Mouse (Mus musculus) forebrain, embryonic 13.5 days (tissue): ENCODE data around the gene Tns2. TPM values are rescaled to one million over a fixed set of nuclear protein-coding genes. Genes with fewer than 3 reads are reported as not detected.

Experiments used
- ATAC-seq: fragments of 200-750 bp; cut with Nextera tagmentation; 2 replicates; pipeline ENCODE4 v1.8.0; 2017
- H3K27ac ChIP-seq: fragments of 300-500 bp; sonication (generic); 2 replicates; pipeline ENCODE4 v1.5.1; 2015; ENCODE audit warnings: inconsistent platforms, mild to moderate bottlenecking, moderate library complexity
- H3K27me3 ChIP-seq: fragments of 300-500 bp; sonication (generic); 2 replicates; pipeline ENCODE4 v1.6.1; 2015; ENCODE audit warnings: mild to moderate bottlenecking, inconsistent platforms
- H3K36me3 ChIP-seq: fragments of 300-500 bp; sonication (generic); 2 replicates; pipeline ENCODE4 v1.6.1; 2015; ENCODE audit warnings: mild to moderate bottlenecking, inconsistent platforms; ENCODE audit not compliant: poor library complexity, severe bottlenecking
- H3K4me1 ChIP-seq: fragments of 300-500 bp; sonication (generic); 2 replicates; pipeline ENCODE4 v1.6.1; 2015; ENCODE audit warnings: inconsistent platforms
- H3K4me2 ChIP-seq: fragments of 300-500 bp; sonication (generic); 2 replicates; pipeline ENCODE4 v1.6.1; 2015; ENCODE audit warnings: inconsistent platforms, mild to moderate bottlenecking, moderate library complexity
- H3K4me3 ChIP-seq: fragments of 300-500 bp; sonication (generic); 2 replicates; pipeline ENCODE4 v1.5.1; 2015; ENCODE audit warnings: mild to moderate bottlenecking, inconsistent platforms
- H3K9ac ChIP-seq: fragments of 300-500 bp; sonication (generic); 2 replicates; pipeline ENCODE4 v1.6.1; 2015; ENCODE audit warnings: mild to moderate bottlenecking, inconsistent platforms
- H3K9me3 ChIP-seq: fragments of 300-500 bp; sonication (generic); replicated peaks from 2 replicates; pipeline ENCODE4 v1.6.1; 2016; ENCODE audit warnings: inconsistent platforms
- WGBS: fragments of 180-500 bp; shearing (Covaris S2); methylation state at CpG from one replicate; pipeline ENCODE4 v1.1.7; 2015; 5-methylcytosine and 5-hydroxymethylcytosine counted together
- polyA plus RNA-seq: library from polyadenylated mRNA; unstranded; fragments of >200 nt; fragmentation: Nextera tagmentation; extraction: Ambion mirVana; gene quantifications from 2 replicates; pipeline ENCODE4 v1.2.1, GENCODE M21; 2015

Tns2 gene
- polyA plus RNA-seq, 1 experiment from 2014 or later = 4.5 TPM

- WGBS = 79% methylated on average over 8 of the region's 8 CpGs
- no peak overlapping the region for H3K4me3 ChIP-seq
- H3K9ac ChIP-seq = no peak overlapping the region
- peaks cover 35% of the 10 kb centered on the region for H3K4me1 ChIP-seq
- no peaks in the 10 kb centered on the region for H3K9me3 ChIP-seq
- H3K27me3 ChIP-seq = peaks cover 28% of the 10 kb centered on the region
- peaks cover 65% of the 10 kb centered on the region for H3K36me3 ChIP-seq
- no peak overlapping the region for H3K4me2 ChIP-seq
- ATAC-seq = no peak
- H3K27ac ChIP-seq = no peak overlapping the region
Observed at GRCm38 (mm10) chr15:102097147-102097915, 2.9 kb upstream of the Tns2 start.

GRCm38 (mm10) chr15:102097991-102098555 lies 2.1 kb upstream of the Tns2 start:
- no peak for ATAC-seq
- H3K27ac ChIP-seq = no peak overlapping the region
- H3K36me3 ChIP-seq = peaks cover 58% of the 10 kb centered on the region
- no peak overlapping the region for H3K4me2 ChIP-seq
- H3K4me3 ChIP-seq = no peak overlapping the region
- H3K4me1 ChIP-seq = peaks cover 42% of the 10 kb centered on the region
- peaks cover 33% of the 10 kb centered on the region for H3K27me3 ChIP-seq
- 29% methylated on average over 5 of the region's 5 CpGs for WGBS
- no peaks in the 10 kb centered on the region for H3K9me3 ChIP-seq
- H3K9ac ChIP-seq = no peak overlapping the region

GRCm38 (mm10) chr15:102099260-102099659 lies 953 bp upstream of the Tns2 start:
- H3K27me3 ChIP-seq = peaks cover 37% of the 10 kb centered on the region

GRCm38 (mm10) chr15:102099771-102100160 lies 447 bp upstream of the Tns2 start:
- Histone ChIP-seq H3K9me3 (no peaks in the 10 kb centered on the region), H3K27ac (no peak overlapping the region), H3K4me2 (peak overlapping the region; percentile 85), H3K4me1 (peaks cover 55% of the 10 kb centered on the region), H3K4me3 (peak overlapping the region; percentile 56), H3K36me3 (peaks cover 41% of the 10 kb centered on the region), H3K9ac (peak overlapping the region; percentile 75), H3K27me3 (peaks cover 42% of the 10 kb centered on the region)
- ATAC-seq = no peak
- WGBS = 21% methylated on average over 8 of the region's 8 CpGs

More at GRCm38 (mm10) chr15:102099260-102099659, 953 bp upstream of the Tns2 start:
- no peak for ATAC-seq
- Histone ChIP-seq H3K9ac (no peak overlapping the region), H3K4me1 (peaks cover 54% of the 10 kb centered on the region), H3K36me3 (peaks cover 46% of the 10 kb centered on the region), H3K27ac (no peak overlapping the region), H3K4me2 (peak overlapping the region; percentile 85), H3K9me3 (no peaks in the 10 kb centered on the region), H3K4me3 (no peak overlapping the region)
- WGBS = 66% methylated on average over 5 of the region's 5 CpGs

- ATAC-seq = no peak
- peaks cover 27% of the 10 kb centered on the region for H3K36me3 ChIP-seq
- peak overlapping the region; percentile 85 for H3K4me2 ChIP-seq
- 28% methylated on average over 10 of the region's 10 CpGs for WGBS
- H3K27ac ChIP-seq = peak overlapping the region; percentile 22
- H3K9me3 ChIP-seq = no peaks in the 10 kb centered on the region
- H3K27me3 ChIP-seq = peaks cover 54% of the 10 kb centered on the region
- no peak overlapping the region; the same call in 1 of the 2 replicates for H3K9ac ChIP-seq
- H3K4me1 ChIP-seq = peaks cover 62% of the 10 kb centered on the region
- H3K4me3 ChIP-seq = peak overlapping the region; percentile 56
Observed at GRCm38 (mm10) chr15:102100996-102101671, 921 bp downstream of the Tns2 start.

GRCm38 (mm10) chr15:102101672-102102541 lies 1.7 kb downstream of the Tns2 start:
- H3K9ac ChIP-seq = no peak overlapping the region
- no peaks in the 10 kb centered on the region for H3K9me3 ChIP-seq
- ATAC-seq = no peak
- peaks cover 68% of the 10 kb centered on the region for H3K4me1 ChIP-seq
- peaks cover 62% of the 10 kb centered on the region for H3K27me3 ChIP-seq
- peaks cover 20% of the 10 kb centered on the region for H3K36me3 ChIP-seq
- H3K4me3 ChIP-seq = no peak overlapping the region
- H3K27ac ChIP-seq = peak overlapping the region; percentile 31
- H3K4me2 ChIP-seq = peak overlapping the region; percentile 85; the same call in 1 of the 2 replicates
- WGBS = 32% methylated on average over 11 of the region's 11 CpGs

- no peak for ATAC-seq
- no peak overlapping the region for H3K4me2 ChIP-seq
- peaks cover 75% of the 10 kb centered on the region for H3K4me1 ChIP-seq
- peaks cover 14% of the 10 kb centered on the region for H3K36me3 ChIP-seq
- no peaks in the 10 kb centered on the region for H3K9me3 ChIP-seq
- H3K27me3 ChIP-seq = peaks cover 69% of the 10 kb centered on the region
- H3K9ac ChIP-seq = peak overlapping the region; percentile 35; the same call in 1 of the 2 replicates
- 33% methylated on average over 6 of the region's 6 CpGs for WGBS
- H3K27ac ChIP-seq = peak overlapping the region; percentile 31
- H3K4me3 ChIP-seq = no peak overlapping the region
Observed at GRCm38 (mm10) chr15:102102548-102103121, 2.4 kb downstream of the Tns2 start.

- Histone ChIP-seq H3K9me3 (no peaks in the 10 kb centered on the region), H3K4me1 (peaks cover 73% of the 10 kb centered on the region), H3K4me2 (peak overlapping the region; percentile 12), H3K36me3 (peaks cover 6% of the 10 kb centered on the region; the same call in 1 of the 2 replicates), H3K4me3 (no peak overlapping the region; the same call in 1 of the 2 replicates), H3K27me3 (peaks cover 70% of the 10 kb centered on the region), H3K27ac (0 out of 2 replicates have a peak overlapping the region, but pooled peaks have one; percentile 6), H3K9ac (peak overlapping the region; percentile 35; the same call in 1 of the 2 replicates)
- ATAC-seq = no peak
- 10% methylated on average over 14 of the region's 14 CpGs for WGBS
Observed at GRCm38 (mm10) chr15:102103371-102103946, 3.2 kb downstream of the Tns2 start.

- peaks cover 66% of the 10 kb centered on the region for H3K27me3 ChIP-seq
- H3K9ac ChIP-seq = no peak overlapping the region
- peak overlapping the region; percentile 12 for H3K4me2 ChIP-seq
- no peak for ATAC-seq
- WGBS = 26% methylated on average over 12 of the region's 12 CpGs
- no peak overlapping the region for H3K27ac ChIP-seq
- peaks cover 73% of the 10 kb centered on the region for H3K4me1 ChIP-seq
- H3K36me3 ChIP-seq = no peaks in the 10 kb centered on the region
- H3K4me3 ChIP-seq = no peak overlapping the region
- H3K9me3 ChIP-seq = no peaks in the 10 kb centered on the region
Observed at GRCm38 (mm10) chr15:102103947-102104555, 3.8 kb downstream of the Tns2 start.

GRCm38 (mm10) chr15:102105360-102105759 lies 5.1 kb downstream of the Tns2 start:
- no peak for ATAC-seq
- no peak overlapping the region for H3K4me2 ChIP-seq
- peak overlapping the region; percentile 6; the same call in 1 of the 2 replicates for H3K9ac ChIP-seq
- H3K9me3 ChIP-seq = no peaks in the 10 kb centered on the region
- H3K4me1 ChIP-seq = peaks cover 62% of the 10 kb centered on the region
- peaks cover 61% of the 10 kb centered on the region for H3K27me3 ChIP-seq
- 47% methylated on average over 5 of the region's 5 CpGs for WGBS
- no peak overlapping the region for H3K4me3 ChIP-seq
- no peak overlapping the region for H3K27ac ChIP-seq
- no peaks in the 10 kb centered on the region for H3K36me3 ChIP-seq
